Mouse (Mus musculus) gastrocnemius, postnatal 25 days (tissue): ENCODE measurements around the gene Ccl27a. TPM values are rescaled to one million over a fixed set of nuclear protein-coding genes. Genes with fewer than 3 reads are reported as not detected.

ENCODE experiments used
- DNase-seq: peaks from one replicate; pipeline ENCODE4 v3.0.0; 2022
- total RNA-seq, 2 experiments: library from RNA; stranded (reverse); gene quantifications; 1 replicate in 1 of 2; 2 replicates in 1 of 2; pipeline ENCODE4 v1.2.3; 2021

Ccl27a gene
- total RNA-seq, 2 experiments from 2014 or later, result 19.6 to 24.2 TPM

GRCm38 (mm10) chr4:41755338-41756305 lies 18.4 kb downstream of the Ccl27a start, which contains the start of gene Sigmar1:
Gene Sigmar1, minus strand, starts transcription at chr4:41756157.
- DNase-seq, result peak; percentile 80

GRCm38 (mm10) chr4:41754797-41755337 lies 19.2 kb downstream of the Ccl27a start, which contains the start of gene Galt:
Gene Galt, plus strand, starts transcription at chr4:41755228.
- DNase-seq, result no peak

- DNase-seq, result no peak
Measured at GRCm38 (mm10) chr4:41745021-41745420, 29.0 kb downstream of the Ccl27a start.

GRCm38 (mm10) chr4:41744131-41744530 lies 29.9 kb downstream of the Ccl27a start:
- no peak for DNase-seq

- peak; percentile 93 for DNase-seq
Measured at GRCm38 (mm10) chr4:41741158-41741560, 32.9 kb downstream of the Ccl27a start.

GRCm38 (mm10) chr4:41740380-41741157 lies 33.5 kb downstream of the Ccl27a start:
- no peak for DNase-seq

- no peak for DNase-seq
Measured at GRCm38 (mm10) chr4:41739260-41739659, 34.8 kb downstream of the Ccl27a start.

GRCm38 (mm10) chr4:41738256-41738603 lies 35.8 kb downstream of the Ccl27a start:
- no peak for DNase-seq

GRCm38 (mm10) chr4:41737602-41738255 lies 36.3 kb downstream of the Ccl27a start:
- DNase-seq, result peak; percentile 62

- DNase-seq, result no peak
Measured at GRCm38 (mm10) chr4:41731052-41731765, 42.8 kb downstream of the Ccl27a start, which contains the start of gene Arid3c. Gene Arid3c, minus strand, starts transcription at chr4:41731142.

- no peak for DNase-seq
Measured at GRCm38 (mm10) chr4:41726826-41727621, 47.0 kb downstream of the Ccl27a start.

GRCm38 (mm10) chr4:41722918-41723351 lies 51.1 kb downstream of the Ccl27a start, which contains the start of gene Dctn3:
Gene Dctn3, minus strand, starts transcription at chr4:41723170.
- DNase-seq, result peak; percentile 83

Other genes with a start within 250 kb of the Ccl27a start
- gene Fam219a, start 204.7 kb downstream of the Ccl27a start, total RNA-seq, result 10 to 100 TPM; 17.1 to 17.4 TPM
- under 1 TPM; 0.43 to 0.64 TPM for gene Dnaic1, start 204.5 kb downstream of the Ccl27a start, total RNA-seq
- 10 to 100 TPM; 12.7 to 15.7 TPM for gene Enho, start 133.9 kb downstream of the Ccl27a start, total RNA-seq
- gene Cntfr, start 77.2 kb downstream of the Ccl27a start, total RNA-seq, result 10 to 100 TPM; 33.5 to 34.7 TPM
- gene Il11ra1, start 74.3 kb downstream of the Ccl27a start, total RNA-seq, result 10 to 100 TPM; 37.2 to 42.1 TPM
- gene Rpp25l, start 60.7 kb downstream of the Ccl27a start, total RNA-seq, result 10 to 100 TPM; 43.2 to 46.9 TPM
- gene Dctn3, start 51.1 kb downstream of the Ccl27a start, total RNA-seq, result 10 to 100 TPM; 38.5 to 40.6 TPM
- not detected for gene Arid3c, start 43.1 kb downstream of the Ccl27a start, total RNA-seq
- gene Galt, start 19.0 kb downstream of the Ccl27a start, total RNA-seq, result 10 to 100 TPM; 33.6 to 36.1 TPM
- 10 to 100 TPM in 1 of 2 experiments, 1 to 10 TPM in 1; 8.4 to 11.9 TPM for gene Sigmar1, start 18.1 kb downstream of the Ccl27a start, total RNA-seq
- not detected for gene Gm21541, start 129.4 kb upstream of the Ccl27a start, total RNA-seq
- gene Gm20878, start 167.3 kb upstream of the Ccl27a start, total RNA-seq, result under 1 TPM; 0.82 to 0.99 TPM
- gene Fam205a4, start 191.8 kb upstream of the Ccl27a start, total RNA-seq, result not detected